Mouse (Mus musculus): ENCODE results near the gene Dpm3. TPM values are rescaled to one million over a fixed set of nuclear protein-coding genes. Genes with fewer than 3 reads are reported as not detected.
A peak's percentile ranks its signal among the peaks of the same experiment; 100 is the strongest.

The Dpm3 gene
- polyA plus RNA-seq, 1 experiment: 156 TPM

DNA sequence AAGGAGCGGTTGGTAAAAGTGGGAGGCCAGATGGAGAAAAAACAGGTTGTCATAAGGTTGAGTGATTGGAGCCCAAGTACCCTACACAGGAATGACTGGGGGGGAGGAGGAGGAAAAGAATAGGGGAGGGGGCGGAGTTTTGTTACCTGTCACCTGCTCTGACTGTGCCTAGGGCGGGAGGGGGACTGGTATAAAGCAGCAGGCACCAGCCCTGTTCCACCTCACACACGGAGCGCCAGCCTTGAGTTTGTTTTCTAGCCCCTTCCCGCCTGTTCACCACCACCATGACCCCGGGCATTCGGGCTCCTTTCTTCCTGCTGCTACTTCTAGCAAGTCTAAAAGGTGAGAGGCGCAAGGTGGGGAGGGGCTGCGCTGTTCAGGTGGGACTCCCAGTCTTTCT lies 30.3 kb upstream of the Dpm3 start, which contains the start of gene Muc1:
TSS of gene Muc1 (plus strand) at position 222 of the 400 bp plus-strand sequence.
- TF ChIP-seq CTCF (IDR thresholded peaks at IDR 0.05; ENCODE audit: extremely low read depth, insufficient read depth, low read length): no peak
- no peak for TF ChIP-seq POLR2A (IDR thresholded peaks at IDR 0.05; ENCODE audit: extremely low read depth, insufficient read depth, low read length)
- Histone ChIP-seq H3K27ac (ENCODE audit: insufficient read depth, low read length) (no peak within 1 kb of the TSS; the same call in 1 of the 2 replicates), H3K4me1 (ENCODE audit: control insufficient read depth, insufficient read depth, low read length) (peaks cover 1% of the 10 kb centered on the region; the same call in 1 of the 2 replicates), H3K4me3 (ENCODE audit: insufficient read depth, low read length) (peak within 1 kb of the TSS; percentile 13)

DNA sequence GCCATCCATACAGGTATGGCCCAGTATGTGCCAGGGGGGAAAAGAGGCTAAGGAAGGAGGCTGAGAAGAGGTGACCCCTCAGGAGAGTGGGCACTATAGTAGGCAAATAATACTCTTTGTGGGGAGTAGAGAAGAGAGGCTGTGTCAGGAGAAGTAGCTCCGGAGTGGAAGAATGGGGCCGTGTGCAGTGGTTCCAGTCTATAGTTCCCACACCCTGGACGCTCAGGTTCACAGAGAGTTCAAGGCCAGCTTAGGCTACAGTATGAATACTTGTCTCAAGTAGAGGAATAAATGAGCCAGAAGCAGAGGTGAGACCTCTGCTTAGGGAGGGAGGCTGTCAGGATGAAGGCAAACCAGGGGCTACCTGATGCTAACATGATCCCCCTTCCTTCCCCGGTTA lies 29.9 kb upstream of the Dpm3 start:
- H3K27ac ChIP-seq (ENCODE audit: insufficient read depth, low read length): no peak overlapping the region

DNA sequence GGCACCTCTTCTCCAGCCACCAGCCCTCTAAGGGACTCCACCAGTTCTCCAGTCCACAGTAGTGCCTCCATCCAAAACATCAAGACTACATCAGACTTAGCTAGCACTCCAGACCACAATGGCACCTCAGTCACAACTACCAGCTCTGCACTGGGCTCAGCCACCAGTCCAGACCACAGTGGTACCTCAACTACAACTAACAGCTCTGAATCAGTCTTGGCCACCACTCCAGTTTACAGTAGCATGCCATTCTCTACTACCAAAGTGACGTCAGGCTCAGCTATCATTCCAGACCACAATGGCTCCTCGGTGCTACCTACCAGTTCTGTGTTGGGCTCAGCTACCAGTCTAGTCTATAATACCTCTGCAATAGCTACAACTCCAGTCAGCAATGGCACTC lies 28.6 kb upstream of the Dpm3 start:
- H3K4me1 ChIP-seq (ENCODE audit: control insufficient read depth, insufficient read depth, low read length): no peaks in the 10 kb centered on the region
- H3K27ac ChIP-seq (ENCODE audit: insufficient read depth, low read length): no peak overlapping the region
- TF ChIP-seq POLR2A (IDR thresholded peaks at IDR 0.05; ENCODE audit: extremely low read depth, insufficient read depth, low read length) (no peak), CTCF (IDR thresholded peaks at IDR 0.05; ENCODE audit: extremely low read depth, insufficient read depth, low read length) (no peak)
- H3K4me3 ChIP-seq (ENCODE audit: insufficient read depth, low read length): no peak overlapping the region

More for the DNA sequence above, 29.9 kb upstream of the Dpm3 start:
- no peak for TF ChIP-seq CTCF (IDR thresholded peaks at IDR 0.05; ENCODE audit: extremely low read depth, insufficient read depth, low read length)
- Histone ChIP-seq H3K4me1 (ENCODE audit: control insufficient read depth, insufficient read depth, low read length) (no peaks in the 10 kb centered on the region), H3K4me3 (ENCODE audit: insufficient read depth, low read length) (no peak overlapping the region)

DNA sequence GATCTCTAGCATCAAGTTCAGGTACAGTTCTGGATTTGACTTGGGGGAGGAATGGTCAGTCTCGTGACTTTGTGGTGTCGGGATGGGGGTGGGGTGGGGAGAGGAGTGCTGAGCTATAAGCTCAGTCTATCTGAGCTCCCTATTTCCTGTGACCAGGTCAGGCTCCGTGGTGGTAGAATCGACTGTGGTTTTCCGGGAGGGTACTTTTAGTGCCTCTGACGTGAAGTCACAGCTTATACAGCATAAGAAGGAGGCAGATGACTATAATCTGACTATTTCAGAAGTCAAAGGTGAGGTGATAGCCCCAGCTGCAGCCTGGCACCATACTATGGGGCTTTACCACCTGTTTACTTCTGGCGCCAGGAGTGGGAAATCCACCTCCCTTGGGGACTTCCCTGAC lies 27.8 kb upstream of the Dpm3 start:
- TF ChIP-seq CTCF (IDR thresholded peaks at IDR 0.05; ENCODE audit: extremely low read depth, insufficient read depth, low read length) (no peak), POLR2A (IDR thresholded peaks at IDR 0.05; ENCODE audit: extremely low read depth, insufficient read depth, low read length) (no peak)
- H3K4me3 ChIP-seq (ENCODE audit: insufficient read depth, low read length): no peak overlapping the region
- no peak overlapping the region for H3K27ac ChIP-seq (ENCODE audit: insufficient read depth, low read length)
- no peaks in the 10 kb centered on the region for H3K4me1 ChIP-seq (ENCODE audit: control insufficient read depth, insufficient read depth, low read length)

DNA sequence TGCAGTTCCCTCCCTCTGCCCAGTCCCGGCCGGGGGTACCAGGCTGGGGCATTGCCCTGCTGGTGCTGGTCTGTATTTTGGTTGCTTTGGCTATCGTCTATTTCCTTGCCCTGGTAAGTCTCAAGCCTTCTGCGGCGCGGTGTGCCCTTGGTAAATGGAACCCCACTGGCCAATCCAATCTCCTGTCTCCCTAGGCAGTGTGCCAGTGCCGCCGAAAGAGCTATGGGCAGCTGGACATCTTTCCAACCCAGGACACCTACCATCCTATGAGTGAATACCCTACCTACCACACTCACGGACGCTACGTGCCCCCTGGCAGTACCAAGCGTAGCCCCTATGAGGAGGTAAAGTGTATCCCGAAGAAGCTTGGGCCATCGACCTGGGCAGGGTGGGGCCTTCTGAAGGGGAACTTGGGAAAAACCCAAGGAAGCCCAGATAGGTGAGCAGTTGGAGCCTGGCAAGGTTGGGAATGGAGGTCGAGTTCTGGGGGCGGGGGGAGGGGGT lies 27.3 kb upstream of the Dpm3 start:
- Histone ChIP-seq H3K4me1 (ENCODE audit: control insufficient read depth, insufficient read depth, low read length) (no peaks in the 10 kb centered on the region), H3K4me3 (ENCODE audit: insufficient read depth, low read length) (no peak overlapping the region), H3K27ac (ENCODE audit: insufficient read depth, low read length) (no peak overlapping the region)
- TF ChIP-seq CTCF (IDR thresholded peaks at IDR 0.05; ENCODE audit: extremely low read depth, insufficient read depth, low read length) (no peak), POLR2A (IDR thresholded peaks at IDR 0.05; ENCODE audit: extremely low read depth, insufficient read depth, low read length) (no peak)

DNA sequence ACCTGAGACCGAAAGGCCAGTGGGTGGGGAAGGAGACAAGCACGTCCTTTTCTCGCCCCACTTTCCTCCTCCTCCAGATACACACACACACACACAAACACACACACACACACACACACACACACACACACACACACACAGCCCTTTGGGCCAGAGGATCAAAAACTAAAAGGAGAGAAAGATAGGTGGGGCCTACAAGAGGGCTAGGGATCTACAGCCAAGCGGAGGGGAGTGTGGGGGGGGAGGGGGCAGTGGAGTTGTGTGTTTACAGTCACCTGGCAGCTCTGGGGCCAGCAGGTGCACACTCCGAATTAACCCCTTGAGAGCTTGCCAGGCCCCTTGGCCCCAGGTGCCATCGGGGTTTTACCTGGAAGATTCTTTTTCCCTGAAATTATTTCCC lies 26.5 kb upstream of the Dpm3 start:
- TF ChIP-seq POLR2A (IDR thresholded peaks at IDR 0.05; ENCODE audit: extremely low read depth, insufficient read depth, low read length) (no peak), CTCF (IDR thresholded peaks at IDR 0.05; ENCODE audit: extremely low read depth, insufficient read depth, low read length) (no peak)
- Histone ChIP-seq H3K4me1 (ENCODE audit: control insufficient read depth, insufficient read depth, low read length) (no peaks in the 10 kb centered on the region), H3K27ac (ENCODE audit: insufficient read depth, low read length) (no peak overlapping the region), H3K4me3 (ENCODE audit: insufficient read depth, low read length) (no peak overlapping the region)

DNA sequence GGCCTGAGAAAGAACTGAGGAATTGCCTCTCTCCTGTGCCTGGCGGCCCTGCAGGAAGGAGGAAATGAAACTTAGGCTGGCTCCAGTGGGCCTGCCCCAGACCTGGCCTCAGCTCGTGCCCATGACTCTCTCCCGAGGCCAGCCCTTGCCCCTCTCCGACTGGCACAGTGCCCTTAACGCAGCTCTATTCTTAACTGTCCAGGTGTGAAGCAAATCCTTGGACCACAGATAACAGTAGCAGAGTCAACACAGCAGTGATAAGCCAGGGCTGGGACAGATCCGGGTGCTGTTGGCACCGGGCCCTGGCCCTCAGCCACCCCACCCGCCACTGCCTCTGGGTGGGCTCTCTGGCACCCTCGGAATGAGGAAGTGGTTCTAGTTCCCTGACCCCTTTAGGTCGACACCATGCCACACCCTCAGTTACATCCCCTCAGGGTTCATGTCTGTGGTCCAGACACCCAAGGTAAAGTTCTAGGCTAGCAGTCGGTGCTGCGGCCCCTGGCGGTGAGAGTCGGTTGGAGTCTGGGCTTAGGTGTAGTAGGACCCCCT lies 25.5 kb upstream of the Dpm3 start:
- TF ChIP-seq POLR2A (IDR thresholded peaks at IDR 0.05; ENCODE audit: extremely low read depth, insufficient read depth, low read length) (0 out of 2 replicates have a peak, but pooled peaks have one; percentile 22), CTCF (IDR thresholded peaks at IDR 0.05; ENCODE audit: extremely low read depth, insufficient read depth, low read length) (no peak)
- Histone ChIP-seq H3K4me3 (ENCODE audit: insufficient read depth, low read length) (no peak overlapping the region), H3K4me1 (ENCODE audit: control insufficient read depth, insufficient read depth, low read length) (no peaks in the 10 kb centered on the region; the same call in 1 of the 2 replicates), H3K27ac (ENCODE audit: insufficient read depth, low read length) (no peak overlapping the region)

DNA sequence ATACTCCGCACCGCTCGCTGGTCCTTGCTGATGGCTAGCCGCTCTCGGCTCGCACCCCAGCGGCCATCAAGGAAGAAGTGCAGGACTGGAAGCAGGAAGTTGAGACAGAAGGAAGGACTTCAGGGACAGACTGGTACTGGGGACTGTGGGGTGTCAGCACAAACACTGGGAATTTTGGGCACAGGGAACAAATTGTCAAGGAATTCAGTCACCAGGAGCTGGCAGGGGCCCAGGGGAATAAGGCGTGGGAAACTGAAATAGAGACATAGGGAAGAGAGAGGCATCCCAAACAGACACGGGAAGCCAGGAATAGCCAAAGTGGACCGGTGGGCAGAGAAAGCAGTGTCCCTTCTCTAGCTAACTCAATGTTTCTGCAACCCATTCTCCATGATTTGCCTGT lies 22.6 kb upstream of the Dpm3 start:
- peaks cover 1% of the 10 kb centered on the region; the same call in 1 of the 2 replicates for H3K4me1 ChIP-seq (ENCODE audit: control insufficient read depth, insufficient read depth, low read length)
- H3K27ac ChIP-seq (ENCODE audit: insufficient read depth, low read length): no peak overlapping the region
- TF ChIP-seq CTCF (IDR thresholded peaks at IDR 0.05; ENCODE audit: extremely low read depth, insufficient read depth, low read length): no peak
- TF ChIP-seq POLR2A (IDR thresholded peaks at IDR 0.05; ENCODE audit: extremely low read depth, insufficient read depth, low read length): no peak
- no peak overlapping the region for H3K4me3 ChIP-seq (ENCODE audit: insufficient read depth, low read length)

DNA sequence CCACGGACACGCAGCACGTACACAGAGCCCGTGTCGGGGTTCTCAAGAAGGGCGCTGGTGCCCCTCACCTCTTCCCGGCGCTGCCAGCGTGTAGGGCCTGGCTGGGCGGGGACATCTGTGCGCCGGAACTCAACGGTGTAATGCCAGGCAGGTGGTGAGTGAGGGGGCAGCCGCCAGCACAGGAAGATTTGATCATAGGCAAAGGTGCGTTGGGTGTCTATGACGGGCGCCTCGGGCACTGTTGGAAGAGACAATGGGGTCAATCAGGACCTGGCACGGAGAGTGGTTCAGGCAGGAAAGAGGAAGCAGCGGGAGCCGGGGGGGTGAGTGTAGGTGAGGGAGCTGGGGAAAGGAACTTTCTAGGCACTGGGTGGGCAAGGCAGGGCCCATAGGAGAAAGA lies 21.5 kb upstream of the Dpm3 start:
- TF ChIP-seq CTCF (IDR thresholded peaks at IDR 0.05; ENCODE audit: extremely low read depth, insufficient read depth, low read length) (no peak), POLR2A (IDR thresholded peaks at IDR 0.05; ENCODE audit: extremely low read depth, insufficient read depth, low read length) (no peak)
- peaks cover 1% of the 10 kb centered on the region; the same call in 1 of the 2 replicates for H3K4me1 ChIP-seq (ENCODE audit: control insufficient read depth, insufficient read depth, low read length)
- no peak overlapping the region for H3K4me3 ChIP-seq (ENCODE audit: insufficient read depth, low read length)
- no peak overlapping the region for H3K27ac ChIP-seq (ENCODE audit: insufficient read depth, low read length)

DNA sequence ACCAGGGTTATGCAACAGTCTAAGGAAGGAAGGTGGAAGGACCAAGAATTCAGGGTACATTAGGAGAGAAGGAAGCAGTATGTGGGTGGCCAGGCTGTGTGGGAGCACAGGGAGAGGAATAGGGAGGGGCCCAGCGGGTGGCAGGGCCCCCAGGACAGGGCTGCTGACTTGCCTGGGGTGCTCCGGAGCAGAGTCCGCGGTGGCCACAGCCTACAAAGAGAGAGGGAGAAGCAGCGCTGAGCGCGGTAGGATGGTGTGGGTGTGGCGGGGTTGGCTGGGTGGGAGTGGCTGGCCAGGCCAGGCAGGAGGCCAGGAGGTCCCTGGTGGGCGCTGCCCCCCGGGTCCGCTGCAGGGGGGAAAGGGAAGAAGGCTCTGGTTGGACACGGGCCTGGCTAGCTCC lies 20.7 kb upstream of the Dpm3 start:
- Histone ChIP-seq H3K27ac (ENCODE audit: insufficient read depth, low read length) (no peak overlapping the region), H3K4me3 (ENCODE audit: insufficient read depth, low read length) (no peak overlapping the region), H3K4me1 (ENCODE audit: control insufficient read depth, insufficient read depth, low read length) (peaks cover 1% of the 10 kb centered on the region)
- TF ChIP-seq POLR2A (IDR thresholded peaks at IDR 0.05; ENCODE audit: extremely low read depth, insufficient read depth, low read length): no peak
- no peak for TF ChIP-seq CTCF (IDR thresholded peaks at IDR 0.05; ENCODE audit: extremely low read depth, insufficient read depth, low read length)
